Mouse (Mus musculus) liver, adult 2 months (tissue): Measurements from ENCODE around the gene Cd101. TPM values are rescaled to one million over a fixed set of nuclear protein-coding genes. Genes with fewer than 3 reads are reported as not detected.

ENCODE experiments used
- DNase-seq: peaks from one replicate; pipeline ENCODE4 v3.0.0-alpha.2; 2011; ENCODE audit warnings: low read depth, low spot score; ENCODE audit errors: extremely low read depth
- H3K27ac ChIP-seq: fragments of 200-500 bp; replicated peaks from 2 replicates; pipeline ENCODE4 v1.5.1; 2012; ENCODE audit warnings: low read depth, mild to moderate bottlenecking, control low read depth, inconsistent platforms, low read length; ENCODE audit not compliant: insufficient read depth
- H3K27me3 ChIP-seq: fragments of 200-500 bp; 2 replicates; pipeline ENCODE4 v1.6.1; 2012; ENCODE audit warnings: mild to moderate bottlenecking, moderate library complexity, low read length, inconsistent platforms; ENCODE audit not compliant: control insufficient read depth, insufficient read depth
- H3K36me3 ChIP-seq: fragments of 200-500 bp; 2 replicates; pipeline ENCODE4 v1.6.1; 2012; ENCODE audit warnings: low read length, inconsistent platforms; ENCODE audit not compliant: control insufficient read depth, insufficient read depth
- H3K4me1 ChIP-seq: fragments of 200-500 bp; 2 replicates; pipeline ENCODE4 v1.6.1; 2011; ENCODE audit warnings: low read length; ENCODE audit not compliant: control insufficient read depth, insufficient read depth
- H3K4me3 ChIP-seq: fragments of 200-500 bp; 2 replicates; pipeline ENCODE4 v1.5.1; 2011; ENCODE audit warnings: low read depth, mild to moderate bottlenecking, control low read depth, low read length, moderate library complexity; ENCODE audit not compliant: insufficient read depth
- H3K79me2 ChIP-seq: fragments of 200-500 bp; 2 replicates; pipeline ENCODE4 v1.6.1; 2012; ENCODE audit warnings: inconsistent platforms, mild to moderate bottlenecking, low read length, moderate library complexity; ENCODE audit not compliant: control insufficient read depth, insufficient read depth
- H3K9ac ChIP-seq: fragments of 200-500 bp; 2 replicates; pipeline ENCODE4 v1.6.1; 2012; ENCODE audit warnings: low read depth, mild to moderate bottlenecking, control low read depth, inconsistent platforms, low read length
- CTCF ChIP-seq: fragments of 200-500 bp; IDR thresholded peaks from 2 replicates; pipeline ENCODE4 v1.5.1; 2011; ENCODE audit warnings: low read depth, low read length, control low read depth
- POLR2A ChIP-seq: fragments of 200-500 bp; IDR thresholded peaks from 2 replicates; pipeline ENCODE4 v1.6.1; 2011; ENCODE audit warnings: low read length, control low read depth; ENCODE audit not compliant: insufficient read depth; ENCODE audit errors: extremely low read depth
- WGBS: fragments of 180-500 bp; shearing (Covaris S2); methylation state at CpG from one replicate; pipeline ENCODE4 v1.1.7; 2018; 5-methylcytosine and 5-hydroxymethylcytosine counted together
- polyA plus RNA-seq: library from polyadenylated mRNA; depleted of rRNA; stranded (reverse); fragments of >200 nt; gene quantifications from 2 replicates; pipeline ENCODE4 v1.2.3, GENCODE M21; 2012
- total RNA-seq: library from RNA; depleted of rRNA; stranded (reverse); fragments of >200 nt; gene quantifications from 2 replicates; pipeline ENCODE4 v1.2.3, GENCODE M21; 2014

The Cd101 gene
- total and polyA plus RNA-seq, 2 experiments: 0.07 TPM; not detected in 1

DNA sequence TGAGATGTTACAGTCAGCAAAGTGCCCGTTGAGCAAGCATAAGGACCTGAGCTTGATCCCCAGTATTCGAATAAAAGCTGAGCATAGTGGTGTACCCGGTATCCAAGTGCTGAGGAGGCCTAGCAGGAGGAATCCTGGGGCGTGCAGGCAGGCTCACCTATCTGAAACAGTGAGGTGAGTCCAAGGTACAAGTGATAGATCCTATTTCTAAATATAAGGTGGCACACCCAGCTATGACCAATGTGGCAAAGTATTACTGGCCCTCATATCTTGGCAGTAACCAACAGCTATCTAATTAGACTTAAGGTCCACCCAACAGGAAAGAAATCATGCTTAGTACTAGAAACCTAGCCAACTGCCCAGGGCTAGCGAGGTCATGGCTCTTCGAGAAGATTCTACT is 6.4 kb downstream of the Cd101 start:
- no peak for DNase-seq
- TF ChIP-seq POLR2A (no peak), CTCF (no peak)
- Histone ChIP-seq H3K36me3 (no peaks in the 10 kb centered on the region), H3K27me3 (no peaks in the 10 kb centered on the region), H3K4me1 (no peaks in the 10 kb centered on the region), H3K9ac (no peak overlapping the region), H3K27ac (no peak overlapping the region), H3K4me3 (no peak overlapping the region), H3K79me2 (no peaks in the 10 kb centered on the region)
- WGBS: 84% methylated on average over 6 of the region's 6 CpGs

GRCm38 (mm10) chr3:101021481-101022051 is 7.8 kb downstream of the Cd101 start:
- H3K4me3 ChIP-seq: no peak overlapping the region
- no peaks in the 10 kb centered on the region for H3K27me3 ChIP-seq
- no peaks in the 10 kb centered on the region for H3K79me2 ChIP-seq
- H3K27ac ChIP-seq: no peak overlapping the region
- no peak for TF ChIP-seq CTCF
- TF ChIP-seq POLR2A: no peak
- no peaks in the 10 kb centered on the region for H3K36me3 ChIP-seq
- 76% methylated on average over 8 of the region's 8 CpGs for WGBS
- H3K4me1 ChIP-seq: no peaks in the 10 kb centered on the region
- no peak overlapping the region for H3K9ac ChIP-seq
- DNase-seq: no peak

DNA sequence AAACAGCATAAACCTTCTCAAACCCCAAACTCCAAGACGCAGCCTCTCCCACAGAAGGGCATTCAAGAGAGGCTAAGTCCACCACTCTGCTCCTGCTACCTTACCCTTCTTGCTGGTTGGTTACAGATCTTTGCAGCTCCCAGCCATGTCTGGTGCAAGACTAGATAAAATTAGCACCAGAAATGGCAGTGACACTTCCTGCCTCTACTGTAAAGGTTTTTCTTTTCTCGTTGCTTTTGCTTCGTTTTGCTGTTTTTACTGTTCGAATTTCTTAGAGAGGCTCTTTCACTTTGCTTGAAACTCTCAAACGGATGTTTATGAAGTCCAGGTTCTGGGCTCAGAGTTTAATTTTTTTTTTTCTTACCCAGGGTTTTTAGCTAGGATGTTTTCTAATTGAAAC is 8.3 kb downstream of the Cd101 start:
- TF ChIP-seq POLR2A (no peak), CTCF (no peak)
- Histone ChIP-seq H3K4me1 (no peaks in the 10 kb centered on the region), H3K79me2 (no peaks in the 10 kb centered on the region), H3K9ac (no peak overlapping the region), H3K27ac (no peak overlapping the region), H3K27me3 (no peaks in the 10 kb centered on the region), H3K36me3 (no peaks in the 10 kb centered on the region), H3K4me3 (no peak overlapping the region)
- DNase-seq: no peak
- 80% methylated on average over 5 of the region's 5 CpGs for WGBS

DNA sequence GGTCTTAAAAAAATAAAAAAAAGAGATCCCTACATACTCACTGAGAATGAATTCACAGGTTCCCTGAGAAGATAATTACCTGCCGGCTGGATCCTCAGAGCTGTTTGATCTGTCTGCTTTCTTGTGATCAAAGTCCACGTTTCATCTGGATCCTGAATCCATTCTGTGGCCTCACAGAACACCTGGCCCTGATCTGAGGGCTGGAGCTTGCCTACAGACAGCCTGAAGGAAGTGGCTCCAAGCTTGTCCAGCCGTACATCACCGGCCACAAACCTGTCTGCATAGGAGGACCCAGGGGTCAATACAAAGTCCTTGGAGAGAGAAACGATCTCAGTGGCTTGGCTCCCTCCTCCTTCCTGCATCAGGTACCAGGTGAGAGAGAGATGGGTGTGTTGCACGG is 10.9 kb downstream of the Cd101 start:
- Histone ChIP-seq H3K9ac (no peak overlapping the region), H3K27me3 (no peaks in the 10 kb centered on the region), H3K36me3 (no peaks in the 10 kb centered on the region), H3K4me3 (no peak overlapping the region), H3K79me2 (no peaks in the 10 kb centered on the region), H3K27ac (no peak overlapping the region), H3K4me1 (no peaks in the 10 kb centered on the region)
- DNase-seq: no peak
- TF ChIP-seq POLR2A (no peak), CTCF (no peak)
- whole genome bisulfite sequencing: 72% methylated on average over 6 of the region's 6 CpGs

DNA sequence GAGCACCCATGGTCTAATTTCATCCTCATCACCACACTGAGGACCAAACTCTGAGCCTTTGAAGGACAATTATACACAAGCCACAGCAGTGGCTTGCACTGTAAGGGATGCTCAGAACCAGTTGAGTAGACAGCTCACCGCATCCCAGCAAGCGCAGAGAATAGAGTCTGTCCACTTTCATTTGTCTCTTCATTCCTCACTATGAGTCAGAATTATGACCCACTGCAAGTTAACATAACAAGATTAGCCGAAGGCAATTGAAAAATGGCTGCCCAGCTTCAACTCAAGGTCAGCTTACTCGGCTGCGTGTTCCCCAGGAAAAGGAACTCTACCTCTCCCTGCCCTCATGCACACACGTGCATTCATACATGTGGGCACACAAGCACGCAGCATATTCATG is 13.3 kb downstream of the Cd101 start:
- no peaks in the 10 kb centered on the region for H3K36me3 ChIP-seq
- H3K27me3 ChIP-seq: no peaks in the 10 kb centered on the region
- TF ChIP-seq CTCF (no peak), POLR2A (no peak)
- H3K27ac ChIP-seq: no peak overlapping the region
- no peaks in the 10 kb centered on the region for H3K4me1 ChIP-seq
- H3K9ac ChIP-seq: no peak overlapping the region
- no peaks in the 10 kb centered on the region for H3K79me2 ChIP-seq
- 91% methylated on average over 7 of the region's 7 CpGs for WGBS
- DNase-seq: no peak
- no peak overlapping the region for H3K4me3 ChIP-seq

GRCm38 (mm10) chr3:101015254-101015653 is 14.1 kb downstream of the Cd101 start:
- H3K4me1 ChIP-seq: no peaks in the 10 kb centered on the region
- 51% methylated on average over 4 of the region's 4 CpGs for WGBS
- no peaks in the 10 kb centered on the region for H3K79me2 ChIP-seq
- TF ChIP-seq POLR2A: no peak
- TF ChIP-seq CTCF: no peak
- no peak overlapping the region for H3K27ac ChIP-seq
- DNase-seq: peak; percentile 5
- no peaks in the 10 kb centered on the region for H3K27me3 ChIP-seq
- H3K4me3 ChIP-seq: no peak overlapping the region
- H3K9ac ChIP-seq: no peak overlapping the region
- no peaks in the 10 kb centered on the region for H3K36me3 ChIP-seq

- no peaks in the 10 kb centered on the region for H3K4me1 ChIP-seq
- no peaks in the 10 kb centered on the region for H3K27me3 ChIP-seq
- no peaks in the 10 kb centered on the region for H3K36me3 ChIP-seq
- H3K9ac ChIP-seq: no peak overlapping the region
- no peak overlapping the region for H3K4me3 ChIP-seq
- H3K27ac ChIP-seq: no peak overlapping the region
- no peak for TF ChIP-seq CTCF
- TF ChIP-seq POLR2A: no peak
- DNase-seq: no peak
- no peaks in the 10 kb centered on the region for H3K79me2 ChIP-seq
- 93% methylated on average over 3 of the region's 3 CpGs for WGBS
Measured at GRCm38 (mm10) chr3:101013536-101013935, 15.8 kb downstream of the Cd101 start.
